Comparison of ENCODE assay signal across 8 mouse cellular contexts in genomic region chr11:94990749-94991577, GRCm38 (mm10). TPM values are rescaled to one million over a fixed set of nuclear protein-coding genes. Genes with fewer than 3 reads are reported as not detected.
DNase-seq lines count a peak whose midpoint lies in the region; ATAC-seq and TF ChIP-seq lines count a peak whose summit lies in the region.

Gene Ppp1r9b (plus strand): TSS chr11:94991035.

- peaks cover 32% of the 10 kb centered on the region for H3K36me3 ChIP-seq in erythroblast, embryonic 14.5 days (ENCODE audit: control insufficient read depth)
- H3K36me3 ChIP-seq in heart, embryonic 11.5 days (ENCODE audit: control insufficient read depth, insufficient read depth, low read length), result peaks cover 2% of the 10 kb centered on the region; the same call in 1 of the 2 replicates
- H3K36me3 ChIP-seq in kidney, embryonic 16.5 days (ENCODE audit: insufficient read depth, low read length), result no peaks in the 10 kb centered on the region
- peaks cover 26% of the 10 kb centered on the region for H3K36me3 ChIP-seq in liver, embryonic 12.5 days
- H3K36me3 ChIP-seq in splenic B cell, adult 2 months (ENCODE audit: control insufficient read depth, insufficient read depth, low read length, poor library complexity, severe bottlenecking), result no peaks in the 10 kb centered on the region

- H3K27me3 ChIP-seq in erythroblast, embryonic 14.5 days (ENCODE audit: control insufficient read depth), result peaks cover 10% of the 10 kb centered on the region; the same call in 1 of the 2 replicates
- no peaks in the 10 kb centered on the region for H3K27me3 ChIP-seq in heart, embryonic 11.5 days (ENCODE audit: control insufficient read depth, insufficient read depth, low read length)
- H3K27me3 ChIP-seq in kidney, embryonic 16.5 days (ENCODE audit: insufficient read depth, low read length), result no peaks in the 10 kb centered on the region
- no peaks in the 10 kb centered on the region for H3K27me3 ChIP-seq in liver, embryonic 12.5 days (replicated peaks)
- no peaks in the 10 kb centered on the region for H3K27me3 ChIP-seq in splenic B cell, adult 2 months (ENCODE audit: control insufficient read depth, insufficient read depth, low read length, poor library complexity, severe bottlenecking)

- ATAC-seq in heart, embryonic 11.5 days (replicated peaks; ENCODE audit: insufficient number of reproducible peaks, low FRiP score, low TSS enrichment), result peak; percentile 77
- peak; percentile 87 for ATAC-seq in kidney, embryonic 16.5 days (ENCODE audit: low FRiP score, low TSS enrichment)
- peak; percentile 84 for ATAC-seq in liver, embryonic 12.5 days

- WGBS in heart, embryonic 11.5 days (ENCODE audit: insufficient replicate concordance), result under 1% methylated on average over 61 of the region's 69 CpGs
- under 1% methylated on average over 53 of the region's 69 CpGs for WGBS in kidney, embryonic 16.5 days
- WGBS in liver, embryonic 12.5 days (ENCODE audit: insufficient replicate concordance), result under 1% methylated on average over 41 of the region's 69 CpGs

- H3K27ac ChIP-seq in heart, embryonic 11.5 days (ENCODE audit: low read depth, low read length), result peak within 1 kb of the TSS; percentile 86
- H3K27ac ChIP-seq in kidney, embryonic 16.5 days (ENCODE audit: low read length), result peak within 1 kb of the TSS; percentile 95
- H3K27ac ChIP-seq in liver, embryonic 12.5 days, result peak within 1 kb of the TSS; percentile 90

- H3K4me3 ChIP-seq in erythroblast, embryonic 14.5 days (replicated peaks), result peak within 1 kb of the TSS; percentile 86
- H3K4me3 ChIP-seq in heart, embryonic 11.5 days (ENCODE audit: low read depth, low read length), result peak within 1 kb of the TSS; percentile 80
- H3K4me3 ChIP-seq in kidney, embryonic 16.5 days (ENCODE audit: low read length), result peak within 1 kb of the TSS; percentile 95
- H3K4me3 ChIP-seq in liver, embryonic 12.5 days, result peak within 1 kb of the TSS; percentile 86

- peak; percentile 25; the same call in 1 of the 2 replicates for TF ChIP-seq POLR2A in brain, embryonic 14.5 days (IDR thresholded peaks at IDR 0.05; ENCODE audit: borderline replicate concordance, extremely low read depth, insufficient read depth, insufficient read length, poor library complexity, severe bottlenecking)

- peak within 1 kb of the TSS; percentile 86 for H3K9ac ChIP-seq in heart, embryonic 11.5 days (ENCODE audit: low read depth, low read length)
- peak within 1 kb of the TSS; percentile 93 for H3K9ac ChIP-seq in kidney, embryonic 16.5 days (replicated peaks; ENCODE audit: low read length)
- H3K9ac ChIP-seq in liver, embryonic 12.5 days, result peak within 1 kb of the TSS; percentile 95

- no peaks in the 10 kb centered on the region for H3K9me3 ChIP-seq in erythroblast, embryonic 14.5 days (ENCODE audit: control insufficient read depth, low read length)
- no peaks in the 10 kb centered on the region for H3K9me3 ChIP-seq in heart, embryonic 11.5 days (replicated peaks; ENCODE audit: control insufficient read depth, low read length)
- H3K9me3 ChIP-seq in kidney, embryonic 16.5 days (ENCODE audit: low read length), result no peaks in the 10 kb centered on the region
- H3K9me3 ChIP-seq in liver, embryonic 12.5 days (replicated peaks), result no peaks in the 10 kb centered on the region

- peak; percentile 75 for TF ChIP-seq CTCF in brain, embryonic 14.5 days (IDR thresholded peaks at IDR 0.05; ENCODE audit: borderline replicate concordance, extremely low read depth, insufficient read depth, insufficient read length)

- peak; percentile 93 for DNase-seq in CD4-positive, CD25-positive, alpha-beta regulatory T cell, adult 2 months (ENCODE audit: low read depth, low spot score)
- DNase-seq in brain, embryonic 14.5 days (ENCODE audit: low read depth), result peak; percentile 96
- DNase-seq in naive thymus-derived CD4-positive, alpha-beta T cell, adult 2 months (ENCODE audit: low read depth), result peak; percentile 90
- DNase-seq in splenic B cell, adult 2 months (ENCODE audit: low read depth, low spot score), result peak; percentile 91

- peaks cover 93% of the 10 kb centered on the region for H3K4me1 ChIP-seq in erythroblast, embryonic 14.5 days (ENCODE audit: control insufficient read depth)
- H3K4me1 ChIP-seq in heart, embryonic 11.5 days (ENCODE audit: control insufficient read depth, insufficient read depth, low read length), result peaks cover 48% of the 10 kb centered on the region
- peaks cover 68% of the 10 kb centered on the region for H3K4me1 ChIP-seq in kidney, embryonic 16.5 days (ENCODE audit: insufficient read depth, low read length)
- peaks cover 86% of the 10 kb centered on the region for H3K4me1 ChIP-seq in liver, embryonic 12.5 days

- H3K4me2 ChIP-seq in heart, embryonic 11.5 days, result peak within 1 kb of the TSS; percentile 99
- H3K4me2 ChIP-seq in kidney, embryonic 16.5 days (replicated peaks; ENCODE audit: low read depth, low read length), result peak within 1 kb of the TSS; percentile 90
- peak within 1 kb of the TSS; percentile 94 for H3K4me2 ChIP-seq in liver, embryonic 12.5 days

RNA-seq across cellular contexts. Expression of gene Ppp1r9b, which starts in this region (rescaled TPM):
- 37.9 and 81.2 TPM in 2 replicates for polyA plus RNA-seq in brain, embryonic 14.5 days (2012; rRNA removed)
- 29.1 and 31.4 TPM in 2 replicates for polyA plus RNA-seq in erythroblast, embryonic 14.5 days (2012)
- polyA plus RNA-seq in heart, embryonic 11.5 days (2014; fragmentation: Nextera tagmentation; extraction: Ambion mirVana), result 11.4 and 16.3 TPM in 2 replicates
- polyA plus RNA-seq in kidney, embryonic 16.5 days (2015; fragmentation: Nextera tagmentation; extraction: Ambion mirVana), result 9.9 and 10.7 TPM in 2 replicates
- polyA plus RNA-seq in liver, embryonic 12.5 days (2016; fragmentation: Nextera tagmentation; extraction: Ambion mirVana), result 13.4 and 14.1 TPM in 2 replicates

Comparison
In these comparisons a context has a peak if more than half of its experiments do, and no peak if none do; other contexts are left out.
1. Peak in every context shown above with its lines: DNase-seq, ATAC-seq, H3K4me3 ChIP-seq and H3K27ac ChIP-seq.